Mouse (Mus musculus) brain, embryonic 14.5 days (tissue): ENCODE results near the gene Pip4p1.

Experiments
- CTCF ChIP-seq: fragments of 200-500 bp; IDR thresholded peaks from 2 replicates; pipeline ENCODE4 v1.5.1; 2012; ENCODE audit warnings: inconsistent platforms, mild to moderate bottlenecking, moderate library complexity, borderline replicate concordance; ENCODE audit not compliant: insufficient read depth, insufficient read length; ENCODE audit errors: extremely low read depth
- POLR2A ChIP-seq: fragments of 200-500 bp; IDR thresholded peaks from 2 replicates; pipeline ENCODE4 v1.6.1; 2012; ENCODE audit warnings: mild to moderate bottlenecking, inconsistent platforms, borderline replicate concordance; ENCODE audit not compliant: poor library complexity, insufficient read depth, insufficient read length, severe bottlenecking; ENCODE audit errors: extremely low read depth

DNA sequence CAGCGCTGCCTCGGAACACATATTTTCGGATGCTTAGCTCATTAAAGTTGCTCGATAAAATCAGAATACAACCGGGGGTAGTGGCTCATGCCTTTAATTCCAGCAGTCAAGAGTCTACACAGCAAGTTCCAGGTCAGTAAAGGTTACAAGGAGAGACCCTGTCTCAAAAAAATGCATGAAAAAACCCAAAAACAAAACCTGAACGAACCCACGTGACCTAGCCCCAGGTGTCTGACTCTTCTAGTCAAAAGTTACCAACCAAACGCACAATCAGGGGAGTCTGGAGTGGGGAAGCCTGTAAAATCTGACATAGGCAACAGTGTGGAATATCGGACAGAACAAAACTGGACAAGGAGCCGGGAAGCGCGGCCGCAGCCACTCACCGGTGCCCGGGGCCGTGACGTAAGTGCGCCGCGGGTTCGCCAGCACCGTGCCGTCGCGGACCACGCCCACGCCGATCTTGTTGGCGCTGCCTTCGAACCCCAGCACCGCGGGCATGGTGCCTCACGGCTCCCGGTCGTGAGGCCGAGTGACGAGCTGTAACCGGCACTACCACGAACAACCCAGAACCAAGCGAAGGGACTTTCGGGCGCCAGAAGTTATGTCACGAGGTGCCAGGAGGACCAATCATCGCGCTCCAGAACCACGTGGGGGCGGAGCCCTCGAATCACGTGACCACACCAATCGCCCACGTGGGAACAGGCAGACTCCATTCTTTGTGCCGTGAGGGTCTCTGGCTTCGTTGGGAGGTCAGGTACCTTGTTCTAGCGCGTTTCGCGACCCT is 6.2 kb downstream of the Pip4p1 start, which contains the start of the genes Osgep and Apex1:
- peak; percentile 26; the same call in 1 of the 2 replicates for TF ChIP-seq POLR2A
- TF ChIP-seq CTCF = no peak
